Mouse (Mus musculus) adrenal gland, adult (tissue): ENCODE results near the gene Psmd1.
"Not testable (repeated sequence)": the region's sequence is repeated elsewhere in the genome, so short reads cannot be mapped to it uniquely, and the experiment has no call there.

Source experiments
- DNase-seq, 2 experiments: peaks; one replicate each; pipeline ENCODE4 v3.0.0; 2022 to 2023; ENCODE audit warnings: low spot score in 1 of 2; ENCODE audit not compliant: inconsistent age in 2 of 2

Psmd1 gene

GRCm38 (mm10) chr1:86064271-86064991 lies at the start of gene Psmd1:
Gene Psmd1, plus strand, starts transcription at chr1:86064387.
- DNase-seq: peak; percentile 88 to 97

- not testable (repeated sequence) for DNase-seq
These were observed 48.4 kb upstream of the Psmd1 start for GRCm38 (mm10) chr1:86015758-86016157.

GRCm38 (mm10) chr1:86016516-86016915 lies 47.7 kb upstream of the Psmd1 start, which contains the start of gene Spata3:
Gene Spata3, plus strand, starts transcription at chr1:86016816.
- no peak for DNase-seq

- peak; percentile 52 to 81 for DNase-seq
These were observed 45.7 kb upstream of the Psmd1 start for GRCm38 (mm10) chr1:86018235-86019055.

- no peak for DNase-seq
These were observed 42.7 kb upstream of the Psmd1 start for GRCm38 (mm10) chr1:86021365-86021989.

- DNase-seq: peak in 1 of 2 experiments; percentile 49
These were observed 31.8 kb upstream of the Psmd1 start for GRCm38 (mm10) chr1:86032273-86032987.

GRCm38 (mm10) chr1:86038191-86038951 lies 25.8 kb upstream of the Psmd1 start:
- DNase-seq: peak; percentile 67 to 87

GRCm38 (mm10) chr1:86040131-86040530 lies 24.1 kb upstream of the Psmd1 start:
- DNase-seq: no peak

GRCm38 (mm10) chr1:86040817-86041216 lies 23.4 kb upstream of the Psmd1 start:
- no peak for DNase-seq

- no peak for DNase-seq
These were observed 19.1 kb upstream of the Psmd1 start for GRCm38 (mm10) chr1:86045056-86045455.

GRCm38 (mm10) chr1:86045848-86046805 lies 18.1 kb upstream of the Psmd1 start, which contains the start of gene 2810459M11Rik:
Gene 2810459M11Rik, plus strand, starts transcription at chr1:86045863.
- peak in 1 of 2 experiments; percentile 77 for DNase-seq

- DNase-seq: no peak
These were observed 17.2 kb upstream of the Psmd1 start for GRCm38 (mm10) chr1:86046833-86047563.

- peak in 1 of 2 experiments; percentile 56 for DNase-seq
These were observed 16.0 kb upstream of the Psmd1 start for GRCm38 (mm10) chr1:86048231-86048630.

- DNase-seq: no peak
These were observed 15.4 kb upstream of the Psmd1 start for GRCm38 (mm10) chr1:86048744-86049143.

- DNase-seq: peak; percentile 35 to 80
These were observed 10.8 kb upstream of the Psmd1 start for GRCm38 (mm10) chr1:86053198-86053921.

- DNase-seq: no peak
These were observed 9.2 kb upstream of the Psmd1 start for GRCm38 (mm10) chr1:86054943-86055342.

- peak in 1 of 2 experiments; percentile 19 for DNase-seq
These were observed 7.9 kb upstream of the Psmd1 start for GRCm38 (mm10) chr1:86056284-86056683.
